7 mouse cellular contexts compared by ENCODE assay signal in genomic region chr17:27001151-27001550, GRCm38 (mm10). TPM values are rescaled to one million over a fixed set of nuclear protein-coding genes. Genes with fewer than 3 reads are reported as not detected.
A peak's percentile ranks its signal among the peaks of the same experiment; 100 is the strongest.
DNase-seq lines count a peak whose midpoint lies in the region; ATAC-seq and TF ChIP-seq lines count a peak whose summit lies in the region.

No protein-coding gene starts in this region.

- no peaks in the 10 kb centered on the region for H3K79me2 ChIP-seq in liver, adult 2 months (ENCODE audit: control insufficient read depth, insufficient read depth, low read length)

- no peaks in the 10 kb centered on the region for H3K4me1 ChIP-seq in liver, adult 2 months (ENCODE audit: control insufficient read depth, insufficient read depth, low read length)
- H3K4me1 ChIP-seq in liver, embryonic 12.5 days, result peaks cover 3% of the 10 kb centered on the region; the same call in 1 of the 2 replicates
- peaks cover 14% of the 10 kb centered on the region for H3K4me1 ChIP-seq in limb, embryonic 10.5 days
- H3K4me1 ChIP-seq in hindbrain, embryonic 13.5 days (replicated peaks), result no peaks in the 10 kb centered on the region

- no peaks in the 10 kb centered on the region for H3K36me3 ChIP-seq in liver, adult 2 months (ENCODE audit: control insufficient read depth, insufficient read depth, low read length)
- H3K36me3 ChIP-seq in liver, embryonic 12.5 days, result no peaks in the 10 kb centered on the region
- H3K36me3 ChIP-seq in limb, embryonic 10.5 days, result no peaks in the 10 kb centered on the region
- peaks cover 4% of the 10 kb centered on the region for H3K36me3 ChIP-seq in hindbrain, embryonic 13.5 days

- no peak for TF ChIP-seq POLR2A in liver, adult 2 months (IDR thresholded peaks at IDR 0.05; ENCODE audit: extremely low read depth, insufficient read depth, low read length)

- TF ChIP-seq CTCF in liver, adult 2 months (IDR thresholded peaks at IDR 0.05; ENCODE audit: low read depth, low read length), result peak; percentile 59

- WGBS in liver, adult 2 months, result 71% methylated on average over 7 of the region's 7 CpGs
- WGBS in liver, embryonic 12.5 days (ENCODE audit: insufficient replicate concordance), result 67% methylated on average over 7 of the region's 7 CpGs
- 76% methylated on average over 7 of the region's 7 CpGs for WGBS in limb, embryonic 10.5 days
- 80% methylated on average over 7 of the region's 7 CpGs for WGBS in hindbrain, embryonic 13.5 days

- no peak overlapping the region for H3K27ac ChIP-seq in liver, adult 2 months (replicated peaks; ENCODE audit: insufficient read depth, low read depth, low read length)
- no peak overlapping the region for H3K27ac ChIP-seq in liver, embryonic 12.5 days
- H3K27ac ChIP-seq in limb, embryonic 10.5 days, result no peak overlapping the region
- H3K27ac ChIP-seq in hindbrain, embryonic 13.5 days, result no peak overlapping the region

- no peaks in the 10 kb centered on the region for H3K9me3 ChIP-seq in liver, embryonic 12.5 days (replicated peaks)
- no peaks in the 10 kb centered on the region for H3K9me3 ChIP-seq in limb, embryonic 10.5 days (replicated peaks)
- H3K9me3 ChIP-seq in hindbrain, embryonic 13.5 days, result no peaks in the 10 kb centered on the region

- DNase-seq in liver, adult 2 months (ENCODE audit: extremely low read depth, low read depth, low spot score), result peak; percentile 66
- DNase-seq in ZHBTc4 (ENCODE audit: low read depth, low spot score), result peak; percentile 91
- peak; percentile 34 for DNase-seq in lung, postnatal 25 days (ENCODE audit: low spot score)
- peak; percentile 67 for DNase-seq in thymus, postnatal 25 days
- no peak for DNase-seq in limb, embryonic 10.5 days (ENCODE audit: low spot score)

- no peaks in the 10 kb centered on the region for H3K27me3 ChIP-seq in liver, adult 2 months (ENCODE audit: control insufficient read depth, insufficient read depth, low read length)
- H3K27me3 ChIP-seq in liver, embryonic 12.5 days (replicated peaks), result peaks cover 17% of the 10 kb centered on the region
- peaks cover 13% of the 10 kb centered on the region for H3K27me3 ChIP-seq in limb, embryonic 10.5 days (ENCODE audit: low read depth, poor library complexity, severe bottlenecking)
- peaks cover 6% of the 10 kb centered on the region; the same call in 1 of the 2 replicates for H3K27me3 ChIP-seq in hindbrain, embryonic 13.5 days

- no peak overlapping the region for H3K4me3 ChIP-seq in liver, adult 2 months (ENCODE audit: insufficient read depth, low read depth, low read length)
- no peak overlapping the region for H3K4me3 ChIP-seq in liver, embryonic 12.5 days
- H3K4me3 ChIP-seq in limb, embryonic 10.5 days, result no peak overlapping the region
- no peak overlapping the region for H3K4me3 ChIP-seq in hindbrain, embryonic 13.5 days

- no peak for ATAC-seq in liver, embryonic 12.5 days
- ATAC-seq in hindbrain, embryonic 13.5 days (ENCODE audit: low FRiP score), result no peak

- H3K4me2 ChIP-seq in liver, embryonic 12.5 days, result no peak overlapping the region
- no peak overlapping the region for H3K4me2 ChIP-seq in hindbrain, embryonic 13.5 days

- no peak overlapping the region for H3K9ac ChIP-seq in liver, adult 2 months (ENCODE audit: low read depth, low read length)
- no peak overlapping the region for H3K9ac ChIP-seq in liver, embryonic 12.5 days
- H3K9ac ChIP-seq in hindbrain, embryonic 13.5 days, result no peak overlapping the region

RNA-seq across cellular contexts. Expression of gene Bak1, which starts 27.7 kb away (rescaled TPM):
- total RNA-seq in liver, adult 2 months (2014; rRNA removed), result 5.1 and 5.6 TPM in 2 replicates
- 21.6 and 23.1 TPM in 2 replicates for polyA plus RNA-seq in liver, adult 2 months (2012; rRNA removed)
- polyA plus RNA-seq in liver, embryonic 12.5 days (2016; fragmentation: Nextera tagmentation; extraction: Ambion mirVana), result 2.7 and 3.2 TPM in 2 replicates
- 3.7 and 4.6 TPM in 2 replicates for polyA plus RNA-seq in limb, embryonic 10.5 days (2016; fragmentation: Nextera tagmentation; extraction: Ambion mirVana)
- 2.5 and 3.1 TPM in 2 replicates for polyA plus RNA-seq in hindbrain, embryonic 13.5 days (2015; fragmentation: Nextera tagmentation; extraction: Ambion mirVana)

RNA-seq across cellular contexts. Expression of gene Zbtb9, which starts 28.2 kb away (rescaled TPM):
- 3.3 and 4.1 TPM in 2 replicates for total RNA-seq in liver, adult 2 months (2014; rRNA removed)
- 3.6 and 4.6 TPM in 2 replicates for polyA plus RNA-seq in liver, adult 2 months (2012; rRNA removed)
- 8.9 and 9.2 TPM in 2 replicates for polyA plus RNA-seq in liver, embryonic 12.5 days (2016; fragmentation: Nextera tagmentation; extraction: Ambion mirVana)
- 20.6 and 22.0 TPM in 2 replicates for polyA plus RNA-seq in limb, embryonic 10.5 days (2016; fragmentation: Nextera tagmentation; extraction: Ambion mirVana)
- 17.8 and 18.0 TPM in 2 replicates for polyA plus RNA-seq in hindbrain, embryonic 13.5 days (2015; fragmentation: Nextera tagmentation; extraction: Ambion mirVana)

RNA-seq across cellular contexts. Expression of gene Itpr3, which starts 56.0 kb away (rescaled TPM):
- 1.1 and 1.5 TPM in 2 replicates for total RNA-seq in liver, adult 2 months (2014; rRNA removed)
- 0.76 and 1.0 TPM in 2 replicates for polyA plus RNA-seq in liver, adult 2 months (2012; rRNA removed)
- polyA plus RNA-seq in liver, embryonic 12.5 days (2016; fragmentation: Nextera tagmentation; extraction: Ambion mirVana), result 1.2 and 1.3 TPM in 2 replicates
- polyA plus RNA-seq in limb, embryonic 10.5 days (2016; fragmentation: Nextera tagmentation; extraction: Ambion mirVana), result 4.3 and 4.8 TPM in 2 replicates
- polyA plus RNA-seq in hindbrain, embryonic 13.5 days (2015; fragmentation: Nextera tagmentation; extraction: Ambion mirVana), result 1.1 and 1.2 TPM in 2 replicates
